Mouse (Mus musculus): ENCODE results near the gene Bmp6. TPM values are rescaled to one million over a fixed set of nuclear protein-coding genes. Genes with fewer than 3 reads are reported as not detected.

Gene Bmp6
- total RNA-seq, 2 experiments from 2014 or later, result 19.7 to 23.4 TPM

GRCm38 (mm10) chr13:38545460-38545859 is 200.6 kb downstream of the Bmp6 start:
- peak; percentile 33 to 53 for DNase-seq

- no peak for DNase-seq
Measured at GRCm38 (mm10) chr13:38546754-38547153, 201.8 kb downstream of the Bmp6 start.

- DNase-seq, result no peak
Measured at GRCm38 (mm10) chr13:38547717-38548116, 202.8 kb downstream of the Bmp6 start.

- DNase-seq, result no peak
Measured at GRCm38 (mm10) chr13:38548681-38549080, 203.8 kb downstream of the Bmp6 start.

Other genes with a start within 250 kb of the Bmp6 start
- 100 to 1,000 TPM; 526 to 592 TPM for gene Dsp, start 193.8 kb upstream of the Bmp6 start, total RNA-seq (2021)
- 10 to 100 TPM; 10.0 to 10.2 TPM for gene Snrnp48, start 140.2 kb upstream of the Bmp6 start, total RNA-seq (2021)
- gene Txndc5, start 183.7 kb downstream of the Bmp6 start, total RNA-seq (2021), result 10 to 100 TPM; 34.0 to 35.4 TPM